Mouse (Mus musculus): ENCODE results near the gene Serpini2. TPM values are rescaled to one million over a fixed set of nuclear protein-coding genes. Genes with fewer than 3 reads are reported as not detected.
"Not testable (repeated sequence)": the region's sequence is repeated elsewhere in the genome, so short reads cannot be mapped to it uniquely, and the experiment has no call there.

Serpini2 gene
- total RNA-seq (2021): not detected
- long read RNA-seq, experiment 1: 0 reads
- long read RNA-seq, experiment 2: 0 reads

GRCm38 (mm10) chr3:75269978-75270377 lies at the start of gene Serpini2:
Gene Serpini2, minus strand, starts transcription at chr3:75270078.
- DNase-seq (ENCODE audit: low spot score): no peak

- DNase-seq (ENCODE audit: low spot score): no peak
Observed at GRCm38 (mm10) chr3:75308861-75309260, 39.0 kb upstream of the Serpini2 start.

- no peak for DNase-seq (ENCODE audit: low spot score)
Observed at GRCm38 (mm10) chr3:75308228-75308627, 38.4 kb upstream of the Serpini2 start.

GRCm38 (mm10) chr3:75305584-75305983 lies 35.7 kb upstream of the Serpini2 start:
- no peak for DNase-seq (ENCODE audit: low spot score)

- DNase-seq (ENCODE audit: low spot score): no peak
Observed at GRCm38 (mm10) chr3:75304621-75305020, 34.7 kb upstream of the Serpini2 start.

GRCm38 (mm10) chr3:75301072-75301471 lies 31.2 kb upstream of the Serpini2 start:
- DNase-seq (ENCODE audit: low spot score): no peak

GRCm38 (mm10) chr3:75299464-75299863 lies 29.6 kb upstream of the Serpini2 start:
- DNase-seq (ENCODE audit: low spot score): not testable (repeated sequence)

GRCm38 (mm10) chr3:75297758-75298111 lies 27.9 kb upstream of the Serpini2 start:
- DNase-seq (ENCODE audit: low spot score): no peak

GRCm38 (mm10) chr3:75297026-75297757 lies 27.3 kb upstream of the Serpini2 start:
- DNase-seq (ENCODE audit: low spot score): no peak

- DNase-seq (ENCODE audit: low spot score): no peak
Observed at GRCm38 (mm10) chr3:75293243-75293642, 23.4 kb upstream of the Serpini2 start.

GRCm38 (mm10) chr3:75277455-75277854 lies 7.6 kb upstream of the Serpini2 start:
- no peak for DNase-seq (ENCODE audit: low spot score)

- no peak for DNase-seq (ENCODE audit: low spot score)
Observed at GRCm38 (mm10) chr3:75276522-75276921, 6.6 kb upstream of the Serpini2 start.

- no peak for DNase-seq (ENCODE audit: low spot score)
Observed at GRCm38 (mm10) chr3:75275127-75275526, 5.2 kb upstream of the Serpini2 start.

GRCm38 (mm10) chr3:75259356-75259755 lies 10.5 kb downstream of the Serpini2 start:
- no peak for DNase-seq (ENCODE audit: low spot score)

- DNase-seq (ENCODE audit: low spot score): no peak
Observed at GRCm38 (mm10) chr3:75219694-75220093, 50.2 kb downstream of the Serpini2 start.

- peak; percentile 3 for DNase-seq (ENCODE audit: low spot score)
Observed at GRCm38 (mm10) chr3:75219211-75219610, 50.7 kb downstream of the Serpini2 start.

- DNase-seq (ENCODE audit: low spot score): peak; percentile 8
Observed at GRCm38 (mm10) chr3:75202808-75203503, 66.9 kb downstream of the Serpini2 start.

Other genes with a start within 250 kb of the Serpini2 start
- gene Zbbx, start 105.0 kb downstream of the Serpini2 start, total RNA-seq (2021): not detected
- gene Wdr49, start 212.1 kb upstream of the Serpini2 start, total RNA-seq (2021): not detected